Mouse (Mus musculus) lung, adult 2 months (tissue): ENCODE measurements around the gene Gpank1.

Experiments used
- CTCF ChIP-seq: fragments of 200-500 bp; IDR thresholded peaks from 2 replicates; pipeline ENCODE4 v1.5.1; 2011; ENCODE audit warnings: mild to moderate bottlenecking, low read length, control low read depth; ENCODE audit not compliant: insufficient read depth
- POLR2A ChIP-seq: fragments of 200-500 bp; IDR thresholded peaks from 2 replicates; pipeline ENCODE4 v1.6.1; 2011; ENCODE audit warnings: low read depth, mild to moderate bottlenecking, control low read depth, low read length, borderline replicate concordance; ENCODE audit errors: extremely low read depth

GRCm38 (mm10) chr17:35163326-35164081 is 42.2 kb downstream of the Gpank1 start:
- TF ChIP-seq CTCF (no peak), POLR2A (no peak)
